Mouse (Mus musculus): ENCODE data around the gene Mylk.
"Not testable (repeated sequence)": the region's sequence is repeated elsewhere in the genome, so short reads cannot be mapped to it uniquely, and the experiment has no call there.

DNA sequence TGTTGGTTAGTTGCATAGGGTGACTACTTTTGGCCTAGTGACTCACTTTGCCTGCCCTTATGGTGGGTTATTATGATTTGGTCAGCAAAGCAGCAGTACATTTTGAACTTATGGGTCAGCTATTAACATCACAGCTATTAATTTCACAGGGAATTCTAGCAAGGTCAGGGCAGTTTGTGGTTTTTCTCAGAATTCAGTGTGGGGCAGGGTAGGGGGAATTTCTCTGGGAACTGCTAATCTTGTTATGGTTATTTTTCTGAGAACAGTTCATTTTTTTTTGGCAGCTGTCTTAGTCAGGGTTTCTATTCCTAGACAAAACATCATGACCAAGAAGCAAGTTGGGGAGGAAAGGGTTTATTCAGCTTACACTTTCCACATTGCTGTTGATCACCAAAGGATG is 16.4 kb upstream of the Mylk start:
- TF ChIP-seq POLR2A (IDR thresholded peaks at IDR 0.05; ENCODE audit: insufficient read depth, low read depth, low read length); EP300 (IDR thresholded peaks at IDR 0.05; ENCODE audit: insufficient read depth, low read depth, low read length); CTCF (IDR thresholded peaks at IDR 0.05): not testable (repeated sequence)
